Mouse (Mus musculus) brain, adult 2 months (tissue): ENCODE data around the gene Ltbp1.
A peak's percentile ranks its signal among the peaks of the same experiment; 100 is the strongest.

Experiments used
- DNase-seq: peaks from one replicate; pipeline ENCODE4 v3.0.0; 2011; ENCODE audit warnings: low read depth, low spot score

The Ltbp1 gene

GRCm38 (mm10) chr17:75067314-75067713 is 61.9 kb downstream of the Ltbp1 start:
- no peak for DNase-seq

DNA sequence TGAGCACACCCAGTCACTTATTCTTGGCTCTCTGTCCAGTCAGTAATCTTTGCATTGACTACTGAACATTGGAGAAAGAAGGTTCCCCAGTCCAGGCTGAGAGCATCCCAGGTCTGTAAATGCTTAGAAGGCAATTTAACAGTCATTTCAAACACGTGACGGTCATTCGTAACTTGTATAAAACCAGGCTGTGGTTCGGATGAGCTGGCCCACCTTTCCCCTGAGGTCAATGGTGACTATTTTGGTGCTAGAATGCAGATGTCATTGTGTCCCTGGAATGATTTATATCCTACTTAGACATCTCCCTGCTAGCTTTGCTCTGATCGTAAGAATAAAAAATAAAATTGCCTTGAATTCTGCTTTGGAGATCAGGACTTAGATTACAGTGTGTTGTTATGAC is 63.9 kb downstream of the Ltbp1 start:
- DNase-seq: no peak

GRCm38 (mm10) chr17:75071174-75071573 is 65.8 kb downstream of the Ltbp1 start:
- DNase-seq: no peak

- no peak for DNase-seq
Measured at GRCm38 (mm10) chr17:75071749-75072148, 66.4 kb downstream of the Ltbp1 start.

- no peak for DNase-seq
Measured at GRCm38 (mm10) chr17:75073887-75074286, 68.5 kb downstream of the Ltbp1 start.

GRCm38 (mm10) chr17:75074978-75075699 is 69.8 kb downstream of the Ltbp1 start:
- peak; percentile 31 for DNase-seq

- DNase-seq: no peak
Measured at GRCm38 (mm10) chr17:75081401-75081800, 76.0 kb downstream of the Ltbp1 start.

GRCm38 (mm10) chr17:75082449-75082848 is 77.1 kb downstream of the Ltbp1 start:
- DNase-seq: peak; percentile 25

DNA sequence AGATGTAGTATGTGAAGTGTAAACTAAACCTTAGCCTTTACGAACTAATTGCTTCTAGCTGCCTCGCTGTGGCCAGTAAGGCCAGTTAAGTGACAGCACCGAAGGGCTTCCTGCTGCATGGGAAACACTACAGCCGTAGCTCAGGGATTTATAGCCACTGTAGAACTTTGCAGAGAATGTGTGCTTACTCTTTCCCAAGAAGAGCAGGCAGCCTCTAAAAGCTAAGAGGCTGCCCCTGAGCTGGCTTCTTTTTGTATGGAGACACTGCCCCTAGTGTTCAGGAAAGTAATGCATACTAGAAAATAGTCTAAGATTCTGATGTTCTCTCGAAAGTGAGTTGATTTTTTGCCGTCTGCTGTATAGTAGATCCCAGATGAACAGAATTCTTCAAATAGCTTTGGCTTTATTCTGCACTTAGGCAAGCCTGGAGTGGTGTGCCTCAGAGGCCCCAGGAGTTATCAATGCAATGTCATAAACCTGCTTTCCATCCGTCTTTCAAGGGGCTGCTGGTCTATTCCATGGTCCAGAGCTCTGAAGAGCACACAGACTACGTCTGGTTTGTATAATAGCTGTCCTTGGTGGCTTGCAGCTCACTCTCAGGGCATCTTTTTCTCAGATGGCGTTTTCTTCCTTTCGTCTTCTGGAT is 82.1 kb downstream of the Ltbp1 start:
- peak; percentile 62 for DNase-seq

DNA sequence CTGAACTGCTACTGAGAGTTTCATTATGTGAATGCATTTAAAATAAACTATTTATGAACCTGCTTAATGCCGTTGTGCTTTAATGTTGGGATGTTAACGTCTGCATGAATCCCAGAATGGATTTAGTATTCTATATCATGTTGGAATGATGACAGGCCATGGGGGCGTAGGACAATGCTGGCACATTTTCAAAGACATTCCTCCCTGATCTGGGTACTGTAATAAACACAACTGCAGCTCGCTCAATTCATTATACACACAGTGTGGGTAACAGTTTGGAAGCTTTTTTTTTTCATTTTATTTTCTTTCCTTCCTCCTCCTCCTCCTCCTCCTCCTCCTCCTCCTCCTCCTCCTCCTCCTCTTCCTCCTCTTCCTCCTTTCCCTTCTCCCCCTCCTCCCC is 82.9 kb downstream of the Ltbp1 start:
- DNase-seq: no peak

- DNase-seq: peak; percentile 80
Measured at GRCm38 (mm10) chr17:75088727-75089126, 83.4 kb downstream of the Ltbp1 start.

GRCm38 (mm10) chr17:75090556-75090955 is 85.2 kb downstream of the Ltbp1 start:
- DNase-seq: no peak

- no peak for DNase-seq
Measured at GRCm38 (mm10) chr17:75093563-75093962, 88.2 kb downstream of the Ltbp1 start.

GRCm38 (mm10) chr17:75094591-75094990 is 89.2 kb downstream of the Ltbp1 start:
- DNase-seq: no peak

GRCm38 (mm10) chr17:75096727-75097126 is 91.4 kb downstream of the Ltbp1 start:
- DNase-seq: no peak

GRCm38 (mm10) chr17:75097367-75097766 is 92.0 kb downstream of the Ltbp1 start:
- DNase-seq: no peak

GRCm38 (mm10) chr17:75101215-75101614 is 95.8 kb downstream of the Ltbp1 start:
- no peak for DNase-seq

GRCm38 (mm10) chr17:75101994-75102393 is 96.6 kb downstream of the Ltbp1 start:
- DNase-seq: no peak

DNA sequence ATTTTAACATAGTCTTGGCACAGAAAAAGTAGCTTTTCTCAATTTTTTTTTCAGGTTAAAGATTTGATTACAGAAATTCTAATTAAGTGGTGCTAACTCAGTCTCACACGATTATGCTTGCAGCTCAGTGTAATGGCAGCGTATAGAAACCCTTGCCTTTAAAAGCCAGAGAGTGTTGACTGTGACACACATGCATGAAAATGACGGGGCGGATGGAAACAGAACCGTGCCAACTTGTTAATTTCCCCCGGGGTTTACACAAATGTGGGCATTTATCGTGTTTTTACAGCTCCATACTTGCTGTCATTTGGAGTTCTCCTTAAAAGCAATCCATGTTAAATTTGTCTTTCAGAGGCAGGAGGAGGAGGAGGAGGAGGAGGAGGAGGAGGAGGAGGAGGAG is 102.0 kb downstream of the Ltbp1 start:
- peak; percentile 55 for DNase-seq

- no peak for DNase-seq
Measured at GRCm38 (mm10) chr17:75107879-75108278, 102.5 kb downstream of the Ltbp1 start.

DNA sequence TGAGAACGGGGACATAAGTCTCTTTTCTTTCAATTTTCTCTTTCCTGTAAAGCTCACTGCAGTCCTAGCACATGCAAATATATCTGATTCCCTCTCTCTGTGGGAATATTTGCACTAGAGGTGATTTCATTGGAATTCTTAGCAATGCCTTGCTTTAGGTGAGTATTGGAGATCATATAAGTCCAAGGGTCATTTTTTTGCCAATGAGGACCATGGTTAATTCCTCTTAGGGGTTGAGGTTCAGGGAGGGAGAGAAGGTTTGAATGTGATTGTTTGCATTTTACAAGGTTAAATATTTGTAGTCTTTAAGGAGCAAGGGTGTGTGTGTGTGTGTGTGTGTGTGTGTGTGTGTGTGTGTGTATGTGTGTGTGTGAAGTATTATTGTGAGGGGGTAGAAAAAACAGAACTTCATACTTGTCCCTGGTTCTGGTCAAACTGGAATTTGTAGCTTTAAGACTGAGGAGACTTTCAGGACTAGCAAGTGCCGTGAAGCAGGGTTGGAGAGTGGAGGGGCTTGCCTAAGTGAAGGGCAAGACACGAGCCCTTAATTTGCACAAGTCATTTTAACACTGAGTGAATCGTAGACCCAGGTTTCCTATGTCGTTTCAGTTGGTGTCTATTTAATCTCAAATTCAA is 103.8 kb downstream of the Ltbp1 start:
- DNase-seq: no peak

GRCm38 (mm10) chr17:75110252-75111205 is 105.2 kb downstream of the Ltbp1 start:
- DNase-seq: peak; percentile 27
